Mouse (Mus musculus): ENCODE measurements around the gene Gatb. TPM values are rescaled to one million over a fixed set of nuclear protein-coding genes. Genes with fewer than 3 reads are reported as not detected.

Gatb gene
- polyA plus RNA-seq, 1 experiment: 3.9 TPM

DNA sequence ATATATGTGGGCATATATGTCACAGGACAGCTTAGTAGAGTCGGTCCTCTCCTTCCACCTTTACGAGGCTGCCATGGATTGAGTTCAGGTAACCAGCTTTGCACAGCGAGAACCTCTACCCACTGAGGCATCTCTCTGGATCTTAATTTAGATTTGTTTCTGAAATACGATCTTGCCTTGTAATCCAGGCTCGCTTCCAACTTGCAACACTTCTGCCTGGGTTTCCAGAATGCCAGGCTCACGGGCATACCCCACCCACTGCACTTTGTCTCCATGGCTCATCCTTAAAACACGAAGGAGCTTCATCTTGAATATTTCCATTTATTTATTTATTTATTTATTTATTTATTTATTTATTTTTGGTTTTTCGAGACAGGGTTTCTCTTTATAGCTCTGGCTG is 111.4 kb downstream of the Gatb start:
- no peak for TF ChIP-seq POLR2A (IDR thresholded peaks at IDR 0.05; ENCODE audit: borderline replicate concordance, extremely low read depth, low read depth, low read length)
- H3K4me1 ChIP-seq (ENCODE audit: control insufficient read depth, insufficient read depth, low read length): no peaks in the 10 kb centered on the region
- H3K4me3 ChIP-seq (replicated peaks; ENCODE audit: extremely low read depth, low read depth, low read length): no peak overlapping the region
- DNase-seq: no peak
- WGBS: 83% methylated on average over 8 of the region's 8 CpGs

DNA sequence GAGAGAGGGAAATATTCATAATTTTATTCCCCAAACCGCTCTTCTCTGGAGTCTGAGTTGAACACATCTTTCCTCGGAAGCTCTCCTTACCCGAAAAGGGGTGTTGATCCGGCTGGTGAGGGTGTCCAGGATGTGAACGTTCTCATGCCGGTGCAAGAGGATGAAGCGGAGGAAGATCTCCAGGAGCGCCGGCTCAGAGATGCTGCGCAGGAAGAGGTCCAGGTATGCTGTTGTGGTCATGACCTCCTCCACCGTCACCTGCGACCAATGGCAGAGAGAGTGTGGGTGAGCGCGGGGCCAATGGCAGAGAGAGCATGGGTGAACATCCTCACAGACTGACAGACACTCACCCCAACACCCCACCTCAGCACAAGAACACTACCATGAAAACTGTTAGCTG is 114.4 kb downstream of the Gatb start:
- TF ChIP-seq POLR2A (IDR thresholded peaks at IDR 0.05; ENCODE audit: borderline replicate concordance, extremely low read depth, low read depth, low read length): no peak
- TF ChIP-seq CTCF (IDR thresholded peaks at IDR 0.05; ENCODE audit: insufficient read depth, low read length): no peak
- Histone ChIP-seq H3K4me3 (replicated peaks; ENCODE audit: extremely low read depth, low read depth, low read length) (no peak overlapping the region), H3K4me1 (ENCODE audit: control insufficient read depth, insufficient read depth, low read length) (no peaks in the 10 kb centered on the region; the same call in 1 of the 2 replicates)
- WGBS: 94% methylated on average over 14 of the region's 14 CpGs
- DNase-seq: no peak

- no peak for TF ChIP-seq POLR2A (IDR thresholded peaks at IDR 0.05; ENCODE audit: borderline replicate concordance, extremely low read depth, low read depth, low read length)
- no peak for TF ChIP-seq CTCF (IDR thresholded peaks at IDR 0.05; ENCODE audit: insufficient read depth, low read length)
- 49% methylated on average over 4 of the region's 4 CpGs for WGBS
- Histone ChIP-seq H3K4me3 (replicated peaks; ENCODE audit: extremely low read depth, low read depth, low read length) (no peak overlapping the region), H3K4me1 (ENCODE audit: control insufficient read depth, insufficient read depth, low read length) (no peaks in the 10 kb centered on the region; the same call in 1 of the 2 replicates)
- peak; percentile 22 for DNase-seq
Measured at GRCm38 (mm10) chr3:85691134-85691533, 117.2 kb downstream of the Gatb start.

GRCm38 (mm10) chr3:85693013-85693412 is 119.1 kb downstream of the Gatb start:
- 41% methylated on average over 3 of the region's 3 CpGs for WGBS

DNA sequence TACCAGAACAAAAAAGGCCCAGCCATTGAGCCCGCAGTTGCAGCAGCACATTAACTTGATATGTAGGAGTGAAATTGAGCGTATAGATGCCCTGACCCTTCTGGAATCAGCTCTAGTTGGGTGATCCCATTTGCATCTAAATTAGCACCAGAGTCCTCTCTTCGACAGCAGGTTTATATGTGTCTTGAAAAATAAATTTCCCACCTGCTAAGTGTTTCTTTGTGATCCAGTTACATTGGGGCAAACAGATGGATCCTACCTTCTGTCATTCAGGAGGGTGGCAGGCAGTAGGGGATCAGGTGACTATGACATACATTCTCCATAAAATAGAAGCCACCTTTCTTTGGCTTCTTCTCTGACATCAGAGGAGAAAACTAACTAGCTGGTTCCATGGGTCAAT is 121.1 kb downstream of the Gatb start:
- DNase-seq: no peak
- WGBS: 81% methylated on average over 3 of the region's 3 CpGs
- no peaks in the 10 kb centered on the region; the same call in 1 of the 2 replicates for H3K4me1 ChIP-seq (ENCODE audit: control insufficient read depth, insufficient read depth, low read length)
- no peak for TF ChIP-seq CTCF (IDR thresholded peaks at IDR 0.05; ENCODE audit: insufficient read depth, low read length)
- TF ChIP-seq POLR2A (IDR thresholded peaks at IDR 0.05; ENCODE audit: borderline replicate concordance, extremely low read depth, low read depth, low read length): no peak
- no peak overlapping the region for H3K4me3 ChIP-seq (replicated peaks; ENCODE audit: extremely low read depth, low read depth, low read length)

More at GRCm38 (mm10) chr3:85693013-85693412, 119.1 kb downstream of the Gatb start:
- no peak for DNase-seq
- Histone ChIP-seq H3K4me1 (ENCODE audit: control insufficient read depth, insufficient read depth, low read length) (no peaks in the 10 kb centered on the region; the same call in 1 of the 2 replicates), H3K4me3 (replicated peaks; ENCODE audit: extremely low read depth, low read depth, low read length) (no peak overlapping the region)
- TF ChIP-seq CTCF (IDR thresholded peaks at IDR 0.05; ENCODE audit: insufficient read depth, low read length): no peak
- no peak for TF ChIP-seq POLR2A (IDR thresholded peaks at IDR 0.05; ENCODE audit: borderline replicate concordance, extremely low read depth, low read depth, low read length)

- no peaks in the 10 kb centered on the region for H3K4me1 ChIP-seq (ENCODE audit: control insufficient read depth, insufficient read depth, low read length)
- 84% methylated on average over 4 of the region's 4 CpGs for WGBS
- TF ChIP-seq POLR2A (IDR thresholded peaks at IDR 0.05; ENCODE audit: borderline replicate concordance, extremely low read depth, low read depth, low read length) (no peak), CTCF (IDR thresholded peaks at IDR 0.05; ENCODE audit: insufficient read depth, low read length) (no peak)
- DNase-seq: no peak
- H3K4me3 ChIP-seq (replicated peaks; ENCODE audit: extremely low read depth, low read depth, low read length): no peak overlapping the region
Measured at GRCm38 (mm10) chr3:85698496-85698895, 124.6 kb downstream of the Gatb start.

DNA sequence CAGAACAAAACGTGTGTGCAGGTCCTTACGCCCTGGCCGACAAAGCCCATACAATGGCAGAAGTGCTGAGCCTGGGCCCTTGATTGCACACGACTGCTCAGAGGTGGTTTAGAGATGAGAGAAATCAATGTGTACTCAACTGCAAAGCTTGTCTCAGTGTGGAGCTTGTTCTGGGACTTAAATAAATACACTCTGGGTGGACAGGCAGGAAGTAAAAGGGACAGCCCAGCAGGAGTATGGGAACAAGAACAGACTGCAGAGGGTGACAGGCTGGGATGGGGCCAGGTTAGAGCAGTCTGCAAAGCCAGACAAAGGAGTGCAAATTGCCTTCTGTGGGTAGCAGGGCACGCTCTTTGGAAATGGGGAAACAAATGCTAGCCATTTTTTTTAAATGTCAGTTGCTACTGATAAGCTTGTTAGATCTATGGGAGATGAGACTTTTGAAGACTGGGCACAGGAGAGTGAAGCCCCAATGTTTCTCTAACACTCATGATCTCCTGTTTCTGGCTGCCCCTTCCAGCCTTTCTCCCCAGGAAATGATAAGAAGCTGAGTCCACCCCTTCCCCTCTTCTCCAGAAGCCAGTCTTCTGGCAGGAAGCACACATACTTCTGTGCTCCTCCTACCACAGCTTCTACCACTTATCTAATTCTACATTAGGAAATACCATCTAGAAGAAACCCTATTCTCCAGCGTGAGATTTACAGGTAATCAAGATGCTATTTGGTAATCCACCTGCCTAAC is 129.4 kb downstream of the Gatb start:
- Histone ChIP-seq H3K4me3 (replicated peaks; ENCODE audit: extremely low read depth, low read depth, low read length) (no peak overlapping the region), H3K4me1 (ENCODE audit: control insufficient read depth, insufficient read depth, low read length) (peaks cover 3% of the 10 kb centered on the region)
- WGBS: 42% methylated on average over 6 of the region's 6 CpGs
- TF ChIP-seq POLR2A (IDR thresholded peaks at IDR 0.05; ENCODE audit: borderline replicate concordance, extremely low read depth, low read depth, low read length) (no peak), CTCF (IDR thresholded peaks at IDR 0.05; ENCODE audit: insufficient read depth, low read length) (no peak)
- DNase-seq: no peak

Other genes with a start within 250 kb of the Gatb start
- 9.8 and 14.0 TPM in 2 replicates for gene Fam160a1, start 243.2 kb downstream of the Gatb start, polyA plus RNA-seq (2012; rRNA removed)